Mouse (Mus musculus) liver, embryonic 11.5 days (tissue): ENCODE data around the gene Cel. TPM values are rescaled to one million over a fixed set of nuclear protein-coding genes. Genes with fewer than 3 reads are reported as not detected.
A peak's percentile ranks its signal among the peaks of the same experiment; 100 is the strongest.
"Not testable (repeated sequence)": the region's sequence is repeated elsewhere in the genome, so short reads cannot be mapped to it uniquely, and the experiment has no call there.

Experiments used
- ATAC-seq: fragments of 200-750 bp; cut with Nextera tagmentation; replicated peaks from 2 replicates; pipeline ENCODE4 v1.8.0; 2017; ENCODE audit warnings: moderate number of reproducible peaks, mild to moderate bottlenecking, moderate TSS enrichment, moderate library complexity; ENCODE audit not compliant: low FRiP score
- DNase-seq: peaks from one replicate; pipeline ENCODE4 v3.0.0-alpha.2; 2017; ENCODE audit warnings: low spot score
- H3K27ac ChIP-seq: fragments of 300-500 bp; sonication (generic); 2 replicates; pipeline ENCODE4 v1.5.1; 2014; ENCODE audit warnings: mild to moderate bottlenecking, low read depth, low read length, control low read depth
- H3K27me3 ChIP-seq: fragments of 300-500 bp; sonication (generic); replicated peaks from 2 replicates; pipeline ENCODE4 v1.6.1; 2014; ENCODE audit warnings: low read length, mixed read lengths; ENCODE audit not compliant: control insufficient read depth, insufficient read depth
- H3K36me3 ChIP-seq: fragments of 300-500 bp; sonication (generic); 2 replicates; pipeline ENCODE4 v1.6.1; 2014; ENCODE audit warnings: mild to moderate bottlenecking, low read length, moderate library complexity, mixed read lengths; ENCODE audit not compliant: control insufficient read depth, insufficient read depth
- H3K4me1 ChIP-seq: fragments of 300-500 bp; sonication (generic); replicated peaks from 2 replicates; pipeline ENCODE4 v1.6.1; 2014; ENCODE audit warnings: low read length, mixed read lengths; ENCODE audit not compliant: control insufficient read depth, insufficient read depth
- H3K4me2 ChIP-seq: fragments of 300-500 bp; sonication (generic); 2 replicates; pipeline ENCODE4 v1.6.1; 2014; ENCODE audit warnings: mild to moderate bottlenecking, control low read depth, moderate library complexity
- H3K4me3 ChIP-seq: fragments of 300-500 bp; sonication (generic); 2 replicates; pipeline ENCODE4 v1.5.1; 2014; ENCODE audit warnings: low read depth, low read length, control low read depth
- H3K9ac ChIP-seq: fragments of 300-500 bp; sonication (generic); 2 replicates; pipeline ENCODE4 v1.6.1; 2014; ENCODE audit warnings: low read depth, low read length, control low read depth
- H3K9me3 ChIP-seq: fragments of 300-500 bp; sonication (generic); 2 replicates; pipeline ENCODE4 v1.6.1; 2016; ENCODE audit warnings: low read length, inconsistent platforms, mixed read lengths; ENCODE audit not compliant: control insufficient read depth
- WGBS: fragments of 180-500 bp; shearing (Covaris S2); extraction: QIAGEN DNeasy Blood & Tissue Kit; methylation state at CpG from one replicate; pipeline ENCODE4 v1.1.7; 2014; 5-methylcytosine and 5-hydroxymethylcytosine counted together
- microRNA-seq: library from miRNA; unstranded; fragments of <30 nt; microRNA quantifications from one replicate; pipeline ENCODE4, GENCODE M21; 2017; ENCODE audit warnings: borderline number of aligned reads
- polyA plus RNA-seq: library from polyadenylated mRNA; unstranded; fragments of >200 nt; fragmentation: Nextera tagmentation; extraction: Ambion mirVana; gene quantifications from 2 replicates; pipeline ENCODE4 v1.2.1, GENCODE M21; 2014

Cel gene
- polyA plus RNA-seq, 1 experiment from 2014 or later, result not detected

- Histone ChIP-seq H3K4me1 (peaks cover 7% of the 10 kb centered on the region; the same call in 1 of the 2 replicates), H3K4me2 (peak overlapping the region; percentile 94), H3K27me3 (peaks cover 20% of the 10 kb centered on the region), H3K4me3 (peak overlapping the region; percentile 62), H3K36me3 (no peaks in the 10 kb centered on the region), H3K9me3 (no peaks in the 10 kb centered on the region), H3K9ac (peak overlapping the region; percentile 57), H3K27ac (no peak overlapping the region)
- WGBS, result 6% methylated on average over 47 of the region's 47 CpGs
- ATAC-seq (peak; percentile 34; the same call in 1 of the 2 replicates), DNase-seq (no peak)
Observed at GRCm38 (mm10) chr2:28513431-28514370, 49.5 kb downstream of the Cel start.

GRCm38 (mm10) chr2:28512798-28513401, 50.3 kb downstream of the Cel start, which contains the start of gene Ralgds:
TSS of gene Ralgds (plus strand) at chr2:28513125.
- Histone ChIP-seq H3K4me1 (peaks cover 7% of the 10 kb centered on the region; the same call in 1 of the 2 replicates), H3K36me3 (no peaks in the 10 kb centered on the region), H3K27ac (no peak within 1 kb of the TSS), H3K9ac (peak within 1 kb of the TSS; percentile 57), H3K9me3 (no peaks in the 10 kb centered on the region), H3K4me2 (peak within 1 kb of the TSS; percentile 94), H3K4me3 (peak within 1 kb of the TSS; percentile 62), H3K27me3 (peaks cover 20% of the 10 kb centered on the region)
- under 1% methylated on average over 57 of the region's 71 CpGs for WGBS
- peak; percentile 66; the same call in 1 of the 2 replicates for ATAC-seq
- DNase-seq, result peak; percentile 48

GRCm38 (mm10) chr2:28511600-28511999, 51.6 kb downstream of the Cel start:
- DNase-seq, ATAC-seq, H3K4me1 ChIP-seq, H3K36me3 ChIP-seq, H3K9me3 ChIP-seq, H3K27ac ChIP-seq, H3K9ac ChIP-seq, H3K4me2 ChIP-seq, H3K4me3 ChIP-seq: not testable (repeated sequence)
- 39% methylated on average over 5 of the region's 5 CpGs for WGBS
- peaks cover 20% of the 10 kb centered on the region for H3K27me3 ChIP-seq

GRCm38 (mm10) chr2:28506291-28506690, 56.9 kb downstream of the Cel start:
- ATAC-seq (no peak), DNase-seq (no peak)
- no peaks in the 10 kb centered on the region for H3K4me1 ChIP-seq
- 81% methylated on average over 6 of the region's 6 CpGs for WGBS
- H3K9me3 ChIP-seq, result no peaks in the 10 kb centered on the region
- H3K36me3 ChIP-seq, result no peaks in the 10 kb centered on the region
- H3K27me3 ChIP-seq, result peaks cover 3% of the 10 kb centered on the region
- H3K9ac ChIP-seq, result no peak overlapping the region
- H3K27ac ChIP-seq, result no peak overlapping the region
- no peak overlapping the region for H3K4me2 ChIP-seq
- no peak overlapping the region for H3K4me3 ChIP-seq

- 62% methylated on average over 3 of the region's 3 CpGs for WGBS
Observed at GRCm38 (mm10) chr2:28505795-28506194, 57.4 kb downstream of the Cel start, which contains the start of gene Gm10134. TSS of gene Gm10134 (plus strand) at chr2:28506095.

More at GRCm38 (mm10) chr2:28505795-28506194, 57.4 kb downstream of the Cel start, which contains the start of gene Gm10134:
- Histone ChIP-seq H3K9ac (no peak within 1 kb of the TSS), H3K4me2 (no peak within 1 kb of the TSS), H3K4me3 (no peak within 1 kb of the TSS), H3K4me1 (no peaks in the 10 kb centered on the region), H3K9me3 (no peaks in the 10 kb centered on the region), H3K36me3 (no peaks in the 10 kb centered on the region), H3K27ac (no peak within 1 kb of the TSS), H3K27me3 (peaks cover 3% of the 10 kb centered on the region; the same call in 1 of the 2 replicates)
- DNase-seq, result no peak
- no peak for ATAC-seq

Small RNA genes lying within 50 kb of the gene (microRNA-seq; reads per million reads assigned to microRNA genes)
- not detected for gene Gm22824

Other genes starting within 250 kb of the Cel start
- gene Ppp1r26, start 116.6 kb downstream of the Cel start, polyA plus RNA-seq, result 1.3 and 1.5 TPM in 2 replicates
- gene 1700007K13Rik, start 97.1 kb downstream of the Cel start, polyA plus RNA-seq, result 0.29 TPM in 1 of 2 replicates, not detected in the other
- gene Mrps2, start 95.3 kb downstream of the Cel start, polyA plus RNA-seq, result 68.2 and 69.3 TPM in 2 replicates
- 0.22 and 0.32 TPM in 2 replicates for gene Gbgt1, start 66.5 kb downstream of the Cel start, polyA plus RNA-seq
- 0.73 and 0.78 TPM in 2 replicates for gene Gm10134, start 57.3 kb downstream of the Cel start, polyA plus RNA-seq
- 11.3 and 12.9 TPM in 2 replicates for gene Ralgds, start 50.3 kb downstream of the Cel start, polyA plus RNA-seq
- gene Gtf3c5, start 20.3 kb upstream of the Cel start, polyA plus RNA-seq, result 30.8 and 32.9 TPM in 2 replicates
- 143 and 151 TPM in 2 replicates for gene Gfi1b, start 58.6 kb upstream of the Cel start, polyA plus RNA-seq
- gene Tsc1, start 77.8 kb upstream of the Cel start, polyA plus RNA-seq, result 20.7 and 21.3 TPM in 2 replicates
- 3.5 and 4.4 TPM in 2 replicates for gene Spaca9, start 136.3 kb upstream of the Cel start, polyA plus RNA-seq
- 0.38 and 0.69 TPM in 2 replicates for gene Ak8, start 136.8 kb upstream of the Cel start, polyA plus RNA-seq